Mouse (Mus musculus) MEL (cell line): ENCODE measurements around the gene Birc5. TPM values are rescaled to one million over a fixed set of nuclear protein-coding genes. Genes with fewer than 3 reads are reported as not detected.

Experiments
- DNase-seq: peaks from one replicate; pipeline ENCODE4 v3.0.0; 2011; ENCODE audit warnings: low read depth, low spot score
- H3K27ac ChIP-seq: 2 replicates; pipeline ENCODE4 v1.5.1; 2012; ENCODE audit warnings: low read depth, mild to moderate bottlenecking, control low read depth, low read length, moderate library complexity; ENCODE audit not compliant: control insufficient read depth
- H3K27me3 ChIP-seq, 2 experiments: fragments of 150-350 bp in 1 of 2; sonication (generic) in 1 of 2; 2 replicates each; pipeline ENCODE4 v1.6.1; 2012; ENCODE audit warnings: low read length in 2 of 2, mild to moderate bottlenecking in 2 of 2, improper control_type of control experiment in 1 of 2, moderate library complexity in 1 of 2; ENCODE audit not compliant: insufficient read depth in 2 of 2, control insufficient read depth in 1 of 2
- H3K36me3 ChIP-seq, 2 experiments: 2 replicates each; pipeline ENCODE4 v1.6.1; 2012 to 2014; ENCODE audit warnings: low read length in 2 of 2, improper control_type of control experiment in 1 of 2, inconsistent platforms in 1 of 2, mild to moderate bottlenecking in 1 of 2; ENCODE audit not compliant: insufficient read depth in 2 of 2, control insufficient read depth in 1 of 2
- H3K4me1 ChIP-seq, 2 experiments: fragments of 150-350 bp in 1 of 2; sonication (generic) in 1 of 2; 2 replicates each; pipeline ENCODE4 v1.6.1; 2012; ENCODE audit warnings: low read length in 2 of 2, improper control_type of control experiment in 1 of 2, mild to moderate bottlenecking in 1 of 2; ENCODE audit not compliant: insufficient read depth in 2 of 2, control insufficient read depth in 1 of 2
- H3K4me3 ChIP-seq, 2 experiments: fragments of 150-350 bp in 1 of 2; sonication (generic) in 1 of 2; 2 replicates each; pipeline ENCODE4 v1.5.1; 2012; ENCODE audit warnings: low read depth in 2 of 2, low read length in 2 of 2, mild to moderate bottlenecking in 2 of 2, moderate library complexity in 2 of 2, control low read depth in 1 of 2, improper control_type of control experiment in 1 of 2; ENCODE audit not compliant: control insufficient read depth in 1 of 2, insufficient read depth in 1 of 2
- H3K79me2 ChIP-seq: 2 replicates; pipeline ENCODE4 v1.6.1; 2012; ENCODE audit warnings: mild to moderate bottlenecking, low read length, moderate library complexity; ENCODE audit not compliant: control insufficient read depth, poor library complexity, insufficient read depth
- H3K9ac ChIP-seq: 2 replicates; pipeline ENCODE4 v1.6.1; 2012; ENCODE audit warnings: low read depth, mild to moderate bottlenecking, control low read depth, low read length, moderate library complexity; ENCODE audit not compliant: control insufficient read depth, poor library complexity, severe bottlenecking
- H3K9me3 ChIP-seq: fragments of 150-350 bp; sonication (generic); replicated peaks from 2 replicates; pipeline ENCODE4 v1.6.1; 2012; ENCODE audit warnings: mild to moderate bottlenecking, low read length, improper control_type of control experiment, moderate library complexity; ENCODE audit not compliant: insufficient read depth
- BHLHE40 ChIP-seq: IDR thresholded peaks from 2 replicates; pipeline ENCODE4 v1.6.1; 2012; ENCODE audit warnings: low read depth, mild to moderate bottlenecking, inconsistent platforms, low read length, improper control_type of control experiment, borderline replicate concordance
- CHD1 ChIP-seq: IDR thresholded peaks from 2 replicates; pipeline ENCODE4 v1.6.1; 2012; ENCODE audit warnings: low read depth, mild to moderate bottlenecking, inconsistent platforms, low read length, improper control_type of control experiment
- CTCF ChIP-seq, 3 experiments: IDR thresholded peaks in 2 of 3; conservative IDR thresholded peaks in 1 of 3; 2 replicates each; pipeline ENCODE4 v1.5.1; 2011 to 2012; ENCODE audit warnings: low read length in 3 of 3, low read depth in 2 of 3, mild to moderate bottlenecking in 2 of 3, improper control_type of control experiment in 1 of 3, inconsistent platforms in 1 of 3, mixed read lengths in 1 of 3, moderate library complexity in 1 of 3; ENCODE audit not compliant: control insufficient read depth in 1 of 3, insufficient read depth in 1 of 3, poor library complexity in 1 of 3, severe bottlenecking in 1 of 3
- EP300 ChIP-seq, 2 experiments: IDR thresholded peaks; 2 replicates each; pipeline ENCODE4 v1.6.1; 2011; ENCODE audit warnings: improper control_type of control experiment in 2 of 2, low read length in 2 of 2, low read depth in 1 of 2, mild to moderate bottlenecking in 1 of 2
- GABPA ChIP-seq: IDR thresholded peaks from 2 replicates; pipeline ENCODE4 v1.6.1; 2012; ENCODE audit warnings: low read depth, mild to moderate bottlenecking, inconsistent platforms, low read length, improper control_type of control experiment, moderate library complexity
- GATA1 ChIP-seq: IDR thresholded peaks from 2 replicates; pipeline ENCODE4 v1.6.1; 2011; ENCODE audit warnings: low read depth, low read length, improper control_type of control experiment
- MAX ChIP-seq: IDR thresholded peaks from 2 replicates; pipeline ENCODE4 v1.6.1; 2011; ENCODE audit warnings: low read length, improper control_type of control experiment
- MEF2A ChIP-seq: IDR thresholded peaks from 2 replicates; pipeline ENCODE4 v1.6.1; 2014; ENCODE audit warnings: low read depth, mild to moderate bottlenecking, inconsistent platforms, low read length, improper control_type of control experiment; ENCODE audit not compliant: poor library complexity, insufficient replicate concordance, severe bottlenecking; ENCODE audit errors: extremely low read depth
- MXI1 ChIP-seq: IDR thresholded peaks from 2 replicates; pipeline ENCODE4 v1.6.1; 2011; ENCODE audit warnings: mild to moderate bottlenecking, low read depth, low read length, improper control_type of control experiment
- MYC ChIP-seq: IDR thresholded peaks from 2 replicates; pipeline ENCODE4 v1.6.1; 2011; ENCODE audit warnings: low read depth, mild to moderate bottlenecking, low read length, improper control_type of control experiment, moderate library complexity
- NRF1 ChIP-seq: IDR thresholded peaks from 2 replicates; pipeline ENCODE4 v1.6.1; 2014; ENCODE audit warnings: low read depth, mild to moderate bottlenecking, inconsistent platforms, low read length, improper control_type of control experiment, moderate library complexity; ENCODE audit not compliant: poor library complexity, insufficient read depth, severe bottlenecking
- RAD21 ChIP-seq: IDR thresholded peaks from 2 replicates; pipeline ENCODE4 v1.6.1; 2011; ENCODE audit warnings: mild to moderate bottlenecking, low read depth, low read length, improper control_type of control experiment
- SIN3A ChIP-seq: IDR thresholded peaks from 2 replicates; pipeline ENCODE4 v1.6.1; 2012; ENCODE audit warnings: low read length, improper control_type of control experiment, inconsistent platforms
- SMC3 ChIP-seq: IDR thresholded peaks from 2 replicates; pipeline ENCODE4 v1.6.1; 2011; ENCODE audit warnings: low read depth, low read length, improper control_type of control experiment
- USF1 ChIP-seq: IDR thresholded peaks from 2 replicates; pipeline ENCODE4 v1.6.1; 2014; ENCODE audit warnings: low read depth, mild to moderate bottlenecking, inconsistent platforms, low read length, improper control_type of control experiment, moderate library complexity
- ZC3H11A ChIP-seq: IDR thresholded peaks from 2 replicates; pipeline ENCODE4 v1.6.1; 2012; ENCODE audit warnings: low read depth, mild to moderate bottlenecking, inconsistent platforms, low read length, improper control_type of control experiment
- ZMIZ1 ChIP-seq: IDR thresholded peaks from 2 replicates; pipeline ENCODE4 v1.6.1; 2012; ENCODE audit warnings: low read depth, mild to moderate bottlenecking, inconsistent platforms, low read length, improper control_type of control experiment, moderate library complexity
- ZNF384 ChIP-seq: IDR thresholded peaks from 2 replicates; pipeline ENCODE4 v1.6.1; 2012; ENCODE audit warnings: low read depth, mild to moderate bottlenecking, inconsistent platforms, low read length, improper control_type of control experiment
- polyA plus RNA-seq, 2 experiments: library from polyadenylated mRNA; stranded (reverse) in 1 of 2; unstranded in 1 of 2; fragments of >175 nt in 1 of 2; fragments of >200 nt in 1 of 2; gene quantifications; 2 replicates each; pipeline versions ENCODE4 v1.2.1 to v1.2.4; 2012; ENCODE audit warnings: low replicate concordance in 2 of 2, low read depth in 1 of 2; ENCODE audit not compliant: insufficient read length in 2 of 2, insufficient read depth in 1 of 2, missing spikeins in 1 of 2
- total RNA-seq: library from RNA; depleted of rRNA; stranded (reverse); fragments of 300-350 nt; gene quantifications from 2 replicates; pipeline ENCODE4 v1.2.3, GENCODE M21; 2012

The Birc5 gene
- total and polyA plus RNA-seq, 3 experiments, result 214 to 242 TPM; not detected in 1

DNA sequence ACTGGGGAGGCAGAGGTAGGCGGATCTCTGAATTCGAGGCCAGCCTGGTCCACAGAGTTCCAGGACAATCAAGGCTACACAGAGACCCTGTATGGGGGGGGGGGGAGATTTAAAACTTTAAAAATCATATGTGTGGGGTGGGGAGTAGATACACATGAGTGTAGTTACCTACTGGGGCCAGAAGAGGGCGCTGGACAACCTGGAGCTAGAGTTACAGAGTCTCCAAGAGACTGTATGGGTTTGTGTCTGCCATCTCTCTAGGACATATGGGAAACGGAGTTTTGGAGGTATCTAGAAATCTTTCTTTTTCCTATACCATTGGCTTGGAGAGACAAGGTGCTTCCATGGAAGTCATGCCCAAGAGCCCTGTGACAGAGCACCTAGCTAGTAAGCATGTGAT is 25.4 kb downstream of the Birc5 start:
- H3K4me3 ChIP-seq, result no peak overlapping the region
- peaks cover 0 to 3% of the 10 kb centered on the region in 2 experiments; a peak in 3 of 4 replicates for H3K4me1 ChIP-seq
- H3K27ac ChIP-seq, result no peak overlapping the region
- DNase-seq, result peak; percentile 42
- no peak overlapping the region for H3K9ac ChIP-seq
- H3K9me3 ChIP-seq, result no peaks in the 10 kb centered on the region
- H3K79me2 ChIP-seq, result no peaks in the 10 kb centered on the region
- H3K27me3 ChIP-seq, result peaks cover 2 to 3% of the 10 kb centered on the region in 2 experiments; a peak in 3 of 4 replicates
- TF ChIP-seq RAD21 (peak; percentile 46), CTCF (IDR thresholded peaks at IDR 0.05 in 2 of 3, conservative IDR thresholded peaks at IDR 0.05 in 1 of 3; ENCODE audit: control insufficient read depth in 1 of 3, insufficient read depth in 1 of 3, low read depth in 2 of 3, low read length in 3 of 3, poor library complexity in 1 of 3, severe bottlenecking in 1 of 3) (peak; percentile 65 to 72 (median 66)), SIN3A (no peak), BHLHE40 (0 out of 2 replicates have a peak, but pooled peaks have one; percentile 17), MEF2A (no peak), ZMIZ1 (no peak), NRF1 (no peak), GABPA (no peak), SMC3 (peak; percentile 58), MYC (no peak), ZC3H11A (peak; percentile 56)
- no peaks in the 10 kb centered on the region for H3K36me3 ChIP-seq

DNA sequence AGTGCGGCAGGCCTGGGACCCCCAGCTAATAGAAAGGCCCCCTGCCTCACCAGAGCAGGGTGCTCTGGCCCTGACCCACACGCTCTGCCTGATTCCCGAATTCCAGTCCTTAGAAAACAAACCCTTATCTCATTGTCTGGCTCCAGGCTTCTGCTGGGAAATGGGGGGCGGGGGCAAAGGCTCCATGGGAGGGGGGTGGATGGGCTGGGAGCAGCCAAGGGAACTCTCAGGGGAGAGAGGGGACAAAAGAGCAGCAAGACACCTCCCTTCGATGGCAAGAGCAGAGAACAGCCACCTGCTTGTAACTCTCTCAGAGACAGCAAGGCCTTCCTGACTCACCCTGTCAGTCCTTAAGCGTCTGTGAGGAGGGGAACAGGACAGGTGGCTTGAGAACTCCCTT is 26.6 kb downstream of the Birc5 start:
- Histone ChIP-seq H3K36me3 (no peaks in the 10 kb centered on the region), H3K27me3 (peaks cover 2 to 3% of the 10 kb centered on the region in 2 experiments; a peak in 3 of 4 replicates), H3K27ac (no peak overlapping the region), H3K4me1 (peaks cover 0 to 5% of the 10 kb centered on the region in 2 experiments; a peak in 3 of 4 replicates), H3K4me3 (no peak overlapping the region), H3K9me3 (no peaks in the 10 kb centered on the region), H3K9ac (no peak overlapping the region), H3K79me2 (no peaks in the 10 kb centered on the region)
- TF ChIP-seq ZNF384, result no peak
- DNase-seq, result no peak

DNA sequence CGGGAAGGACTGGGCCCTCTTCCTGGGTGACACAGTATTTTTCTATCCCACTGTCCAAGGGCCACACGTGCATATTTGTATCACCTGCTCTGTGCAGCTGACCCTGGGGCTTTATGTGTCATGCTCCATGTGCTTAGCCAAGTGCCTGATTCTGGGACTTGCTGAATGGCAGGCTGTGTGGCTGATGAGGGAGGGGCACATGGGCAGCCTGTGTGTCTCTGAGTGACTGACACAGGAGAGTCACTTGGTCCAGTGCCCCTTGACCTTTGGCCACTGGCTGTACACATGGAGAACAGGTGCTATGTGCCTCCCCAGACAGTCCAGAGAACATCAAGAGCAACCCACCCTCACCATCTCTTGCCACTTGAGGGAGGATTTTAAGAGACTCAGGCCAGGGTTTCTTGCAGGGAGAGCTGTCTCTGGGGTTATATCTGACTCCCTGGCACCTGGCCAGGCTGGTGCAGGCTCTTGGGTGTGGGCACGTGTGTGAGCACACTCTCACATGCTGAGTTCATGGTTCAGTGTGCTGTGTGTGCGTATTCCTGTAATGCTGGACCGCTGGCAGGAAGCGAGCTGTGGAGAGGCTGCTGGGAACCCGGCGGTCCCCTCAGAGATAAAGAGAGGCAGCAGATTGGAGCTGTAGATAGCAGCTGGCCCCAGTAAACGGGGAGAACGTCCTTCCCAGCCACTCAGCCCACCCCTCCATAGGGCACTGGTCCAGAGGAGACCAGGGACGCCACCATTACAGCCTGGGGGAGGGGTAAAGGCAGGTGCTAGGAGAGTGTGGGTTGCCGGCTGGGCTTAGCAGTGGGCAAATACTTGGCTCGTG is 29.1 kb downstream of the Birc5 start:
- H3K4me1 ChIP-seq, result peaks cover 4 to 14% of the 10 kb centered on the region in 2 experiments
- DNase-seq, result peak; percentile 77
- H3K27me3 ChIP-seq, result peaks cover 0 to 3% of the 10 kb centered on the region in 2 experiments; a peak in 2 of 4 replicates
- peak overlapping the region in 1 of 2 experiments; percentile 48; a peak in 1 of 4 replicates for H3K4me3 ChIP-seq
- TF ChIP-seq GATA1 (peak; percentile 68), USF1 (peak; percentile 58; the same call in 1 of the 2 replicates), CHD1 (no peak), MXI1 (peak; percentile 76), SIN3A (no peak), EP300 (IDR thresholded peaks at IDR 0.05; ENCODE audit: low read depth in 1 of 2, low read length in 2 of 2) (no peak), MAX (peak; percentile 71; the same call in 1 of the 2 replicates), BHLHE40 (peak; percentile 95), MYC (peak; percentile 65; the same call in 1 of the 2 replicates)
- no peak overlapping the region for H3K27ac ChIP-seq
- H3K9ac ChIP-seq, result peak overlapping the region; percentile 28
- H3K36me3 ChIP-seq, result peaks cover 0 to 6% of the 10 kb centered on the region in 2 experiments; a peak in 2 of 4 replicates
- no peaks in the 10 kb centered on the region for H3K79me2 ChIP-seq
- H3K9me3 ChIP-seq, result no peaks in the 10 kb centered on the region
